Mouse (Mus musculus): Measurements from ENCODE around the gene Primpol.

DNA sequence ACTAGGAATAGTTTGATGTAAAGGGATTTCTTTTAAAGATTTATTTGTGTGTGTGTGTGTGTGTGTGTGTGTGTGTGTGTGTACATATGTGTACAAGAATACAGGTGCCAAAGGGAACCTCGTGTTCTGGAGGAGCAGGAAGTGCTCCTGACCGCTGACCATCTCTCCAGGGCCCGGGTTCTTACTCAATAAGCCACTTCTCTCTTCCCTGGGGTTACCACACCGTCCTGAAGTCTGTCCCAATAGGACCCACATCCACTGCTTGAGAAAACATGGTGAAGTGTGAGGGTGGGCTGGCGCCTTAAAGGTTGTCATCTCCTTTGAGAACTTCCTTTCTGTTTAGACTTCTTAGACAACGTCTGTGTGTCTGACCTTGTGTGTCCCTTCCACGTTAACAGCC, 83.1 kb downstream of the Primpol start:
- TF ChIP-seq CTCF (IDR thresholded peaks at IDR 0.05; ENCODE audit: low read depth, low read length) (no peak), POLR2A (IDR thresholded peaks at IDR 0.05; ENCODE audit: borderline replicate concordance, low read depth, low read length) (no peak)

All from bone marrow macrophage, adult 2 months (primary cell).